Mouse (Mus musculus): ENCODE measurements around the gene Ptprh. TPM values are rescaled to one million over a fixed set of nuclear protein-coding genes. Genes with fewer than 3 reads are reported as not detected.

Gene Ptprh
- polyA plus RNA-seq, 1 experiment from 2014 or later, result 0.75 TPM

- Histone ChIP-seq H3K4me3 (no peak overlapping the region), H3K9ac (no peak overlapping the region), H3K36me3 (replicated peaks) (no peaks in the 10 kb centered on the region), H3K27me3 (replicated peaks) (no peaks in the 10 kb centered on the region), H3K4me2 (no peak overlapping the region), H3K27ac (no peak overlapping the region), H3K4me1 (peaks cover 27% of the 10 kb centered on the region), H3K9me3 (no peaks in the 10 kb centered on the region)
- WGBS, result 86% methylated on average over 5 of the region's 5 CpGs
- no peak for ATAC-seq (replicated peaks)
Measured at GRCm38 (mm10) chr7:4503858-4504257, 100.0 kb downstream of the Ptprh start.

GRCm38 (mm10) chr7:4503100-4503499 is 100.7 kb downstream of the Ptprh start:
- H3K36me3 ChIP-seq (replicated peaks), result no peaks in the 10 kb centered on the region
- no peaks in the 10 kb centered on the region for H3K27me3 ChIP-seq (replicated peaks)
- H3K4me2 ChIP-seq, result peak overlapping the region; percentile 64; the same call in 1 of the 2 replicates
- no peak overlapping the region for H3K4me3 ChIP-seq
- no peaks in the 10 kb centered on the region for H3K9me3 ChIP-seq
- no peak overlapping the region for H3K27ac ChIP-seq
- H3K4me1 ChIP-seq, result peaks cover 34% of the 10 kb centered on the region
- no peak overlapping the region for H3K9ac ChIP-seq
- ATAC-seq (replicated peaks), result no peak
- 80% methylated on average over 4 of the region's 4 CpGs for WGBS

GRCm38 (mm10) chr7:4502421-4503090 is 101.3 kb downstream of the Ptprh start:
- ATAC-seq (replicated peaks), result peak; percentile 15
- H3K4me2 ChIP-seq, result peak overlapping the region; percentile 64
- H3K27me3 ChIP-seq (replicated peaks), result no peaks in the 10 kb centered on the region
- no peaks in the 10 kb centered on the region for H3K9me3 ChIP-seq
- H3K4me1 ChIP-seq, result peaks cover 40% of the 10 kb centered on the region
- 8% methylated on average over 14 of the region's 14 CpGs for WGBS
- peak overlapping the region; percentile 80 for H3K4me3 ChIP-seq
- H3K27ac ChIP-seq, result peak overlapping the region; percentile 90
- peak overlapping the region; percentile 83 for H3K9ac ChIP-seq
- H3K36me3 ChIP-seq (replicated peaks), result no peaks in the 10 kb centered on the region

DNA sequence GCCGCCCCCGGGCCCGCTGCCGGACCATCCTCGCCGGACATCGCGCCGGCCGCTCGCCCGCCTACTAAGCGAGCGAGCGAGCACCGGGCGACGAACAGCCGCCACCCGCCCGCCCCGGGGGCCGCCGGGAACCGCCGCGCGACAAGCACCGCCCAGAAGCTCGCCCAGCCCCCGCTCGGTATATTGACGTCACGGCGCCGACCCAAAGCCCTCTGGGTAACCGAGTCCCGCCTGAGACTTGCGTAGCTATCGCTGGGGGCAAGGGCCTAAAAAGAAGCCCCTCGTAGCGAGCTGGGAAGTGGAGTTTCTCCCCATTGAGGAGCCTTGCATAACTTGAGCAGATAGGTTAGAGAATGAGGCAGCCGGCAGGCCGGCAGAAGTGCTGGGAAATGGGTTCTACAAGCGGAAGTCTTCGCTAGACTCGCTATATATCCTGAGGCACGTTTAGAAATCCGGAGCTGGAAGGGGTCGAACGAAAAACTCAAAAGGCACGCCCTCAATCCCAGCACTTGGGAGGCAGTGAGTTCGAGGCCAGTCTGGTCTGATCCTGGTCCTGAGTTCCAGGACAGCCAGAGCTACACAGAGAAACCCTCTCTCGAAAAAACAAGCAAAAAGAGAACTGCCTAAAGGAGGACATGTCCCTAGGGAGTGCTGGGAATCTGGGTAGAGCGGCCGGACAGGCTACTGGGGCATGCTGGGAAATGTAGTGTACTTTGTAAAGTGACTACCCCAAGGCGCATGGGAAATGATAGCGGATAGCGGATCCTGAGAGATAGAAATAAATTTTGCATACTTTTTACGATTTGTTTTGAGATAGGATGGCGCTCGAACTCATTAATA is 102.1 kb downstream of the Ptprh start, which contains the start of gene Ppp1r12c:
Ppp1r12c (minus strand) TSS at position 123 of the 840 bp plus-strand sequence.
- peak within 1 kb of the TSS; percentile 83 for H3K9ac ChIP-seq
- WGBS, result under 1% methylated on average over 62 of the region's 62 CpGs
- H3K4me2 ChIP-seq, result peak within 1 kb of the TSS; percentile 64
- H3K9me3 ChIP-seq, result no peaks in the 10 kb centered on the region
- peak; percentile 95 for ATAC-seq (replicated peaks)
- H3K4me1 ChIP-seq, result peaks cover 44% of the 10 kb centered on the region
- H3K27ac ChIP-seq, result peak within 1 kb of the TSS; percentile 90
- peak within 1 kb of the TSS; percentile 80 for H3K4me3 ChIP-seq
- H3K27me3 ChIP-seq (replicated peaks), result no peaks in the 10 kb centered on the region
- no peaks in the 10 kb centered on the region for H3K36me3 ChIP-seq (replicated peaks)

DNA sequence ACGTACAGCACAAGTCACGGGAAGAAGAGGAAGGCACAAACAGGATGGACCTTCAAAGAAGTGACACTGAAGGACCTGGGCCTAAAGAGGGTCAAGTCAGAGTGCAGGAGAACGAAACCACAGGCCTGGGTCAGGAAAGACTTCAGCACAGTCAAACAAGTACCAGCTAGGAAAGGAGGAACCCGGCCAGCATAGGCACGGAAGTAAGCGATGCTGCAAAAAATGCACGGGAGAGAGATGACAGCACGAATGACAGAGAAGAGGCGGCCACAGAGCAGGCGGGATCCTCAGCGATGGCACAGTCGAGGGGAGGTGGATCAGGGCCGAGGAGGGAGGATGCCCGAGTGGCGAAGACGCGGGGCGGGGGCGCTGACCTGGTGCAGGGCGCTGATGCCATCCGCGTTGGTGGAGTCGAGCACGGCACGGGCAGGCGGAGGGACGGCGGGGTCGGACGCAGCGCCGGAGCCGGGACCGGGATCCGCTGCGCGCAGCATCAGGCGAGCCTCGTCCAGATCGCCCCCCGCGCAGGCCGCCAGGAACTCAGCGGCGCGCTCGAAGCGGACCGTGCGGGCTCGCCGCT is 102.9 kb downstream of the Ptprh start:
- Histone ChIP-seq H3K9me3 (no peaks in the 10 kb centered on the region), H3K36me3 (replicated peaks) (no peaks in the 10 kb centered on the region), H3K4me3 (peak overlapping the region; percentile 80), H3K27ac (peak overlapping the region; percentile 90), H3K4me1 (peaks cover 44% of the 10 kb centered on the region), H3K9ac (peak overlapping the region; percentile 83), H3K4me2 (peak overlapping the region; percentile 64), H3K27me3 (replicated peaks) (no peaks in the 10 kb centered on the region)
- 1% methylated on average over 38 of the region's 52 CpGs for WGBS
- ATAC-seq (replicated peaks), result peak; percentile 70

DNA sequence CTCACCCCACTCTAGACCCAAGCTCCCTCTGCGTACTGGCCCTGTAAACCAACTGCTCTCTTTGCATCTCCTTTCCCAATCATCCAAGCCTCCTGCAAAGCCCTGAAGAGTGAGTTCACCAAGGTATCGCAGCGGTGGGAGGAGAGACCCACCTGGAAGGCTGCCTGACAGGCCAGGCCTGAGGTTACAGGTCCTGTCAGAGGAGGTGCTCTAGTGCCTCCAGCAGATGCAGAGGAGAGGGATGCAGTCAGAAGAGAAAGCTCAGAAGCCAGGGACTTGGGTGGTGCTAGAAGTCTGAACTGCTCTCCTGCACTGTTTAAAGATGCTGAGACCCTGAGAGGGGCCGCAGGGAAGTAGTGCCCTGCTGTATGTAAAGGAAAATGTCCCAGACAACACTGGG is 104.8 kb downstream of the Ptprh start:
- ATAC-seq (replicated peaks), result no peak
- H3K4me1 ChIP-seq, result peaks cover 44% of the 10 kb centered on the region
- H3K4me2 ChIP-seq, result peak overlapping the region; percentile 64
- no peak overlapping the region for H3K27ac ChIP-seq
- 83% methylated on average over 4 of the region's 4 CpGs for WGBS
- H3K27me3 ChIP-seq (replicated peaks), result no peaks in the 10 kb centered on the region
- H3K9ac ChIP-seq, result peak overlapping the region; percentile 29; the same call in 1 of the 2 replicates
- H3K4me3 ChIP-seq, result peak overlapping the region; percentile 80
- no peaks in the 10 kb centered on the region for H3K36me3 ChIP-seq (replicated peaks)
- H3K9me3 ChIP-seq, result no peaks in the 10 kb centered on the region

Small RNAs within 50 kb of the gene (microRNA-seq; reads per million reads assigned to microRNA genes)
- not detected for gene Gm23577

Other genes starting within 250 kb of the Ptprh start
- 0.18 TPM in 1 of 2 replicates, not detected in the other for gene Gp6, start 206.3 kb downstream of the Ptprh start, polyA plus RNA-seq (2015; fragmentation: Nextera tagmentation; extraction: Ambion mirVana)
- gene Rdh13, start 158.4 kb downstream of the Ptprh start, polyA plus RNA-seq (2015; fragmentation: Nextera tagmentation; extraction: Ambion mirVana), result 44.4 and 46.5 TPM in 2 replicates
- 13.1 and 13.2 TPM in 2 replicates for gene Eps8l1, start 143.4 kb downstream of the Ptprh start, polyA plus RNA-seq (2015; fragmentation: Nextera tagmentation; extraction: Ambion mirVana)
- 50.3 and 51.3 TPM in 2 replicates for gene Ppp1r12c, start 102.4 kb downstream of the Ptprh start, polyA plus RNA-seq (2015; fragmentation: Nextera tagmentation; extraction: Ambion mirVana)
- 4.1 and 4.3 TPM in 2 replicates for gene Tnnt1, start 87.7 kb downstream of the Ptprh start, polyA plus RNA-seq (2015; fragmentation: Nextera tagmentation; extraction: Ambion mirVana)
- gene Tnni3, start 79.8 kb downstream of the Ptprh start, polyA plus RNA-seq (2015; fragmentation: Nextera tagmentation; extraction: Ambion mirVana), result 1.4 and 3.5 TPM in 2 replicates
- 2.3 and 2.8 TPM in 2 replicates for gene Dnaaf3, start 71.6 kb downstream of the Ptprh start, polyA plus RNA-seq (2015; fragmentation: Nextera tagmentation; extraction: Ambion mirVana)
- gene Syt5, start 56.5 kb downstream of the Ptprh start, polyA plus RNA-seq (2015; fragmentation: Nextera tagmentation; extraction: Ambion mirVana), result 155 and 162 TPM in 2 replicates
- 3.8 and 4.2 TPM in 2 replicates for gene Tmem86b, start 27.4 kb upstream of the Ptprh start, polyA plus RNA-seq (2015; fragmentation: Nextera tagmentation; extraction: Ambion mirVana)
- gene Ppp6r1, start 55.0 kb upstream of the Ptprh start, polyA plus RNA-seq (2015; fragmentation: Nextera tagmentation; extraction: Ambion mirVana), result 10.5 TPM in 2 replicates
- gene Hspbp1, start 81.0 kb upstream of the Ptprh start, polyA plus RNA-seq (2015; fragmentation: Nextera tagmentation; extraction: Ambion mirVana), result 165 TPM in 2 replicates
- 8.6 TPM in 2 replicates for gene Brsk1, start 86.6 kb upstream of the Ptprh start, polyA plus RNA-seq (2015; fragmentation: Nextera tagmentation; extraction: Ambion mirVana)
- gene Tmem150b, start 121.2 kb upstream of the Ptprh start, polyA plus RNA-seq (2015; fragmentation: Nextera tagmentation; extraction: Ambion mirVana), result 0.09 and 0.25 TPM in 2 replicates
- 75.3 and 77.2 TPM in 2 replicates for gene Kmt5c, start 136.1 kb upstream of the Ptprh start, polyA plus RNA-seq (2015; fragmentation: Nextera tagmentation; extraction: Ambion mirVana)
- 21.6 and 23.6 TPM in 2 replicates for gene Cox6b2, start 149.1 kb upstream of the Ptprh start, polyA plus RNA-seq (2015; fragmentation: Nextera tagmentation; extraction: Ambion mirVana)
- gene Fam71e2, start 167.3 kb upstream of the Ptprh start, polyA plus RNA-seq (2015; fragmentation: Nextera tagmentation; extraction: Ambion mirVana), result not detected in 2 replicates
- 1.0 and 1.6 TPM in 2 replicates for gene Il11, start 178.8 kb upstream of the Ptprh start, polyA plus RNA-seq (2015; fragmentation: Nextera tagmentation; extraction: Ambion mirVana)
- not detected in 2 replicates for gene Tmem190, start 178.9 kb upstream of the Ptprh start, polyA plus RNA-seq (2015; fragmentation: Nextera tagmentation; extraction: Ambion mirVana)
- 5.4 and 5.8 TPM in 2 replicates for gene Tmem238, start 185.6 kb upstream of the Ptprh start, polyA plus RNA-seq (2015; fragmentation: Nextera tagmentation; extraction: Ambion mirVana)
- gene Rpl28, start 188.8 kb upstream of the Ptprh start, polyA plus RNA-seq (2015; fragmentation: Nextera tagmentation; extraction: Ambion mirVana), result 186 and 187 TPM in 2 replicates
- gene Ube2s, start 208.5 kb upstream of the Ptprh start, polyA plus RNA-seq (2015; fragmentation: Nextera tagmentation; extraction: Ambion mirVana), result 265 and 288 TPM in 2 replicates
- gene Shisa7, start 240.7 kb upstream of the Ptprh start, polyA plus RNA-seq (2015; fragmentation: Nextera tagmentation; extraction: Ambion mirVana), result 15.3 and 16.6 TPM in 2 replicates